Mouse (Mus musculus): Measurements from ENCODE around the gene Myrfl.

GRCm38 (mm10) chr10:116853159-116853845 is 43.4 kb downstream of the Myrfl start:
- no peak for TF ChIP-seq CTCF (IDR thresholded peaks at IDR 0.05; ENCODE audit: low read depth, low read length)
- TF ChIP-seq POLR2A (IDR thresholded peaks at IDR 0.05; ENCODE audit: extremely low read depth, insufficient read depth, low read length) = no peak

Data from liver, adult 2 months (tissue).